Mouse (Mus musculus) hindbrain, embryonic 12.5 days (tissue): ENCODE data around the gene Ffar2. TPM values are rescaled to one million over a fixed set of nuclear protein-coding genes. Genes with fewer than 3 reads are reported as not detected.
"Not testable (repeated sequence)": the region's sequence is repeated elsewhere in the genome, so short reads cannot be mapped to it uniquely, and the experiment has no call there.

ENCODE experiments used
- ATAC-seq: fragments of 200-750 bp; cut with Nextera tagmentation; 2 replicates; pipeline ENCODE4 v1.8.0; 2017; ENCODE audit warnings: moderate TSS enrichment; ENCODE audit not compliant: low FRiP score
- H3K27ac ChIP-seq: fragments of 300-500 bp; sonication (generic); 2 replicates; pipeline ENCODE4 v1.5.1; 2016; ENCODE audit warnings: mild to moderate bottlenecking
- H3K27me3 ChIP-seq: fragments of 300-500 bp; sonication (generic); 2 replicates; pipeline ENCODE4 v1.6.1; 2016; ENCODE audit warnings: mild to moderate bottlenecking
- H3K36me3 ChIP-seq: fragments of 300-500 bp; sonication (generic); 2 replicates; pipeline ENCODE4 v1.6.1; 2016; ENCODE audit warnings: mild to moderate bottlenecking
- H3K4me1 ChIP-seq: fragments of 300-500 bp; sonication (generic); 2 replicates; pipeline ENCODE4 v1.6.1; 2016
- H3K4me2 ChIP-seq: fragments of 300-500 bp; sonication (generic); replicated peaks from 2 replicates; pipeline ENCODE4 v1.6.1; 2016; ENCODE audit warnings: mild to moderate bottlenecking
- H3K4me3 ChIP-seq: fragments of 300-500 bp; sonication (generic); 2 replicates; pipeline ENCODE4 v1.5.1; 2016; ENCODE audit warnings: mild to moderate bottlenecking
- H3K9ac ChIP-seq: fragments of 300-500 bp; sonication (generic); 2 replicates; pipeline ENCODE4 v1.6.1; 2016; ENCODE audit warnings: mild to moderate bottlenecking, moderate library complexity
- H3K9me3 ChIP-seq: fragments of 300-500 bp; sonication (generic); replicated peaks from 2 replicates; pipeline ENCODE4 v1.6.1; 2016; ENCODE audit warnings: mild to moderate bottlenecking
- WGBS: fragments of 180-500 bp; shearing (Covaris S2); methylation state at CpG from one replicate; pipeline ENCODE4 v1.1.7; 2016; 5-methylcytosine and 5-hydroxymethylcytosine counted together
- polyA plus RNA-seq: library from polyadenylated mRNA; unstranded; fragments of >200 nt; fragmentation: Nextera tagmentation; extraction: Ambion mirVana; gene quantifications from 2 replicates; pipeline ENCODE4 v1.2.1, GENCODE M21; 2016

The Ffar2 gene
- polyA plus RNA-seq, 1 experiment from 2014 or later: not detected

DNA sequence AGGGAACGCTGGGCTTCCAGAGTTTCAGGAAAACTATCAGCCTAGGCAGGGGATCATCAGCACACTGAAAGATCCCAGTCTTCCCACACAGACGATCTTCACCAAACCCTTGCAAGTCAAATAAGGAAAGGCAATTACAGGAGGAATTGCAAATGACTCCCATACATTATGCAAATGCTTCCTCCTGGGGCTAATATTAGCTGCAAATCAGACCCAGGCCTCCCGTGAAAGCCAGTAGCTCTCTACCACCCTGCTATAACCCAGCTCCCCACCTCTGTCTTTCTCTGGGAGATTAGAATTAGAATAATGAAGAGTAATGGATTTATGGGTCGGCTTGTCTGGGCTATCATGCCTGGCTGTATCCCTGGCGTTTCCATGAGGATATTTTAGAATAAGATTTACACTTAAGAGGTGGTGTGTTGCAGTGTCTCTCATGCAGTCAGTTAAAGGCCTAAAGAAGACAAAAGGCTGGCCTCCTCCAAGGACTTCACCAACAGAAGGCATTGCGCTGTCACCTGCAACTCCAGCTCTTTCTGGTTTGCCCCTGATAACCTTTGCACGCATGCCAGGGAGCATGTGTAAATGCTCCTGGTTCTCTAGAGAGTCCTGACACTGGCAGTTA, 21.2 kb upstream of the Ffar2 start:
- Histone ChIP-seq H3K4me1 (peaks cover 10% of the 10 kb centered on the region; the same call in 1 of the 2 replicates), H3K4me2 (no peak overlapping the region), H3K4me3 (no peak overlapping the region), H3K9me3 (no peaks in the 10 kb centered on the region), H3K36me3 (no peaks in the 10 kb centered on the region), H3K27me3 (no peaks in the 10 kb centered on the region), H3K9ac (no peak overlapping the region), H3K27ac (peak overlapping the region; percentile 72)
- ATAC-seq: 0 out of 2 replicates have a peak, but pooled peaks have one; percentile 50
- 37% methylated on average over 7 of the region's 7 CpGs for WGBS

DNA sequence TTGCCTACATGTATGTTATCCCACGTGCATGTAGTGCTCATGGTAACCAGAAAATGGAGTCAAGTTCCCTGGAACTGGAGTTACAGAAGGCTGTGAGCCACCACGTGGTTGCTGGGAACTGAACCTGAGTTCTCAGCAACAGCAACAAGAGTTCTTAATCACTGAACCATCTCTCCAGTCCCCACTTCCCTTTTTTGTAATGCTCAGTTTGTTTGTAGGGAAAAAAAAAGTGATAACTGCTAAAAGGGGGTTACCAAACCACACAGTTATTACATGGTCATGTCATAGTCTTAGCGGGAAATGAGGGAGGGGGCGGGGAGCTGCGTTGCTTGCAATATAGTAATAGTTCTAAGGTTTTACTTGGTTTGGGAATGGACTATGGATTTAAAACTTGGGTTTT, 18.5 kb upstream of the Ffar2 start:
- no peaks in the 10 kb centered on the region for H3K27me3 ChIP-seq
- H3K27ac ChIP-seq: no peak overlapping the region
- no peak overlapping the region for H3K9ac ChIP-seq
- H3K4me3 ChIP-seq: no peak overlapping the region
- H3K4me2 ChIP-seq: no peak overlapping the region
- ATAC-seq: no peak
- no peaks in the 10 kb centered on the region for H3K9me3 ChIP-seq
- WGBS: 85% methylated on average over 5 of the region's 5 CpGs
- H3K4me1 ChIP-seq: peaks cover 7% of the 10 kb centered on the region; the same call in 1 of the 2 replicates
- H3K36me3 ChIP-seq: no peaks in the 10 kb centered on the region

DNA sequence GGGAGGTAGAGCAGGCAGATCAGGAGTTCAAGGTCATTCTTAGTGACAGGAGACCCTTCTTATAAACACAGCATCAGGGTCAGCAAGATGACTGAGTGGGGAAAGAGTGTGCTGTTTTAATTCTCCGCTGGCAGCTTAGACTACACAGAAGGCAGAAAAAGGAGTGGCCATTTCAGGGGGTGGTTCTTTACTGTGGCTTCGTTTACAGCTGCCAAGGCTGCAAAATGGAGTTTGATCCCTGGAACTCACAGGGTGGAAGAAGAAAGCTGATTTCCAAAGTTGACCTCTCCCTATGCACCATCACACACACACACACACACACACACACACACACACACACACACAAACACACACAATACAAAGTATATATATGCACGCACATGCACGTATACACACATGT, 17.8 kb upstream of the Ffar2 start:
- Histone ChIP-seq H3K27ac (no peak overlapping the region), H3K27me3 (no peaks in the 10 kb centered on the region), H3K4me3 (no peak overlapping the region), H3K4me1 (peaks cover 7% of the 10 kb centered on the region; the same call in 1 of the 2 replicates), H3K4me2 (no peak overlapping the region), H3K36me3 (no peaks in the 10 kb centered on the region), H3K9me3 (no peaks in the 10 kb centered on the region), H3K9ac (no peak overlapping the region)
- 84% methylated on average over 4 of the region's 4 CpGs for WGBS
- no peak for ATAC-seq

DNA sequence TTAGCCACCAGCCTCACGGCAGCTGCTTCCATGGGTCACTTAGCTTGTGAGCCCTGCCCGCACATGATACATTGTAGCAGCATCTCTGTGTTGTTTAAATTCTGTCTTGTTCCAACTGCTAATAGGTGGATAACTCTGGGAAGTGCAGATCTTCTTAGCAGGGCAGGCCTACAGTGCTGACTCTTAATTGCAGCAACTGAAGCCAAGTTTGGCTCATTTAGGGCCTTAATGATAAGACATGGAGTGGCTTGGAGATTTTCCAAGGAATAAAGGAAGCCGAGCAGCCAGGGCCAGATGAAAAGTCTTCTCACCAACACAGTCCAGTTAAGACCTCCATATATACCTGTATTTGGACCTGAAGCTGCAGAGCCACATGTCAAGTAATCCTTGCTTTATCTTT, 16.7 kb upstream of the Ffar2 start:
- 91% methylated on average over 3 of the region's 3 CpGs for WGBS
- Histone ChIP-seq H3K9me3 (no peaks in the 10 kb centered on the region), H3K27me3 (no peaks in the 10 kb centered on the region), H3K4me3 (no peak overlapping the region), H3K9ac (no peak overlapping the region), H3K4me2 (no peak overlapping the region), H3K27ac (no peak overlapping the region), H3K4me1 (peaks cover 7% of the 10 kb centered on the region; the same call in 1 of the 2 replicates), H3K36me3 (no peaks in the 10 kb centered on the region)
- no peak for ATAC-seq

DNA sequence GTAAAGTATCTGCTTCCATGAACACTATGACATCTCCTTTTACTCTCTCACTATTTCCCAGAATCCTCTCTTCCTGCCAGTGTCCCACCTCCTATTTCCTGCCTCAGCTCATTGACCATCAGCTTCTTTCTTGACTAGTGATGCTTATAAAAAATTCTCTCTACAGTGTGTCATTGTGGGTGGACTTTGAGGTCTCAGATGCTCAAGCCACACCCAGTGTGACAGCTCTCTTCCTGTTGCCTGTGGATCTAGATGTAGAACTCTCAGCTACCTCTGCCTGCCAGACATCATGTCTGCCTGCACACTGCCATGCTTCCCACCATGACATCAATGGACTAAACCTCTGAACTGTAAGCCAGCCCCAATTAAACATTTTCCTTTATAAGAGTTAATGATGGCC, 13.7 kb upstream of the Ffar2 start:
- no peak overlapping the region for H3K4me2 ChIP-seq
- H3K36me3 ChIP-seq: no peaks in the 10 kb centered on the region
- no peak overlapping the region for H3K4me3 ChIP-seq
- H3K27ac ChIP-seq: no peak overlapping the region
- H3K4me1 ChIP-seq: no peaks in the 10 kb centered on the region
- H3K9me3 ChIP-seq: no peaks in the 10 kb centered on the region
- no peak for ATAC-seq
- H3K9ac ChIP-seq: no peak overlapping the region
- H3K27me3 ChIP-seq: no peaks in the 10 kb centered on the region

DNA sequence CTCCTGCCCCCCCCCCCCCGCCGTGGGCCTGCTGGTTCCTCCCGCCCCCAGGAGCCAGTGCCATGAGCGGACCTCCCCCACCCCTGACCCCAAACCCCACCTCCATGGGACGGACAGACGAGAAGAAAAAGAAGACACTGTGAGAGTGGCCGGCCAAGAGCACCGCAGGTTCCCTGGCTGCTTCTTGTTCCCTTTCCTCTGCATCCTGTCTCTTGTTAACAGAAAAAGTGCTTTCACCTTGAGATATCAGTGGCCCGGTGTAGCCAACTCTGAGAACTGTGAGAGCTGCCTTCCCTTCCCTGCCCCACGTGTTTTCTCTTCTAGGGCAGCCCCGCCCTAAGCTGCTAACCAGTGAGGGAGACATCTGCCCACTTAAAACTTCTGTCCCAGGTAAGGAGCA, 9.1 kb upstream of the Ffar2 start:
- H3K4me2 ChIP-seq, ATAC-seq, H3K4me3 ChIP-seq, H3K27ac ChIP-seq, H3K4me1 ChIP-seq, H3K36me3 ChIP-seq, H3K9ac ChIP-seq, H3K27me3 ChIP-seq, H3K9me3 ChIP-seq: not testable (repeated sequence)
- WGBS: 45% methylated on average over 7 of the region's 11 CpGs

DNA sequence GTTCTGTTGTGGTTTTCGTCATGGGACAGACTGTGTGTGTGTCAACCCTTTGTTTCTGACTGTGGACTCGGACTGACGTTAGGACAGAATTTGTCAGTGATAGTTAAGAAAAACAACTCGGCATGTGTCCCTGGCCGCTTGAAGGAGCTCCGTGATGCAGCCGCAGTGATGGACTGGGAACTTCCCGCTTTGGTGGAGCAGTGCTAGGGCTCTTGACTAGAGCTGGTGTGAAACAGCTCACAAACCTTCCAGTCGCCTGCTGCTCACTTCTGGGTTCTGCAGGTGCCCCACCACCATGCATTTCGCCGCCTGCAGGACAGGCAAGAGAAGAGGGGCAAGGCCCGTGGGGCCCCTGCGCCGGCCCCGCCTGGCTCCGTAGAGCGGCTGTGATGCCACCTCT, 8.7 kb upstream of the Ffar2 start:
- Histone ChIP-seq H3K27me3 (no peaks in the 10 kb centered on the region), H3K36me3 (no peaks in the 10 kb centered on the region), H3K9me3 (no peaks in the 10 kb centered on the region), H3K4me1 (no peaks in the 10 kb centered on the region), H3K4me2 (no peak overlapping the region), H3K27ac (no peak overlapping the region), H3K9ac (no peak overlapping the region), H3K4me3 (no peak overlapping the region)
- no peak for ATAC-seq
- WGBS: 72% methylated on average over 10 of the region's 17 CpGs

DNA sequence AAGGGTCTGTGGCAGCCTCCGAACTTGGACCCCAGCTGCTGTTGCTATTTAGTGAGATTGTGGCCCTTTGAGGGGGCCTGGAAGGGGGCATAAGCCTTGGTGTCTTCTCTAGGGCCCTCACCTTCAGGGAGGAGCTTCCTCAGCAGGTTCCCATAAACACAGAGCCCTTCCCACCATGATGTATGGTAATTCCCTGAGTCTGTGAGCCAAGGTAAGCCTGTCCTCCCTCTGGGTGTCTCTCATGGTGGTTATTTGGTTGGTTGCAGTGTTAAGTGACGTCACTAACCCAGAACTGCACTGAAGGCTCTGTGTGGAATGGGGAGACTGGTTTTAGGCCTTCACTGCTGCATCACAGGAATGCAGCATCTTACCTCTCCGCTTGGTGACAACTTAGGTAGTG, 5.9 kb upstream of the Ffar2 start:
- no peaks in the 10 kb centered on the region for H3K36me3 ChIP-seq
- H3K4me2 ChIP-seq: no peak overlapping the region
- no peaks in the 10 kb centered on the region for H3K9me3 ChIP-seq
- 68% methylated on average over 3 of the region's 3 CpGs for WGBS
- ATAC-seq: no peak
- no peak overlapping the region for H3K4me3 ChIP-seq
- no peak overlapping the region for H3K9ac ChIP-seq
- H3K4me1 ChIP-seq: no peaks in the 10 kb centered on the region
- no peak overlapping the region for H3K27ac ChIP-seq
- no peaks in the 10 kb centered on the region for H3K27me3 ChIP-seq

DNA sequence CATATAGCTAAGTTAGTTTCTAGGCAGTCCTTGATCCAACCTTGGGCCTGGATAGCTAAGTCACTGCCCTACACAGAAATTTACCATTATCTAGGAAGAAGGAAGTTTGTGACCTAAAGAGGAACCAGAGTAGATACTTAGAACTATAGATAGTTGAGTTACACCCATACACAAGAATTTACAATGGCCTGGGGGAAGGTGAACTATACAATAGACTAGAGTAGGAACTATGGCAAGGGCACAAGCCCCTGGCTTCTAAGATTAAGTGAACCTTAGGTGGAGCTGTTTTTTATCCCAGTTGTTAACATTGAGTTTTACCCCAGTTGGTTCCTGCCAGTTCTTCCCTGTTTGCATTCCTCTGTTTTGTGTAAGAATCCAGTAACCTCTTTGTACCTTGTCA, 5.3 kb upstream of the Ffar2 start:
- not testable (repeated sequence) for H3K4me2 ChIP-seq, H3K9ac ChIP-seq, H3K27me3 ChIP-seq, H3K9me3 ChIP-seq, ATAC-seq, H3K4me3 ChIP-seq, H3K4me1 ChIP-seq, H3K27ac ChIP-seq, H3K36me3 ChIP-seq

DNA sequence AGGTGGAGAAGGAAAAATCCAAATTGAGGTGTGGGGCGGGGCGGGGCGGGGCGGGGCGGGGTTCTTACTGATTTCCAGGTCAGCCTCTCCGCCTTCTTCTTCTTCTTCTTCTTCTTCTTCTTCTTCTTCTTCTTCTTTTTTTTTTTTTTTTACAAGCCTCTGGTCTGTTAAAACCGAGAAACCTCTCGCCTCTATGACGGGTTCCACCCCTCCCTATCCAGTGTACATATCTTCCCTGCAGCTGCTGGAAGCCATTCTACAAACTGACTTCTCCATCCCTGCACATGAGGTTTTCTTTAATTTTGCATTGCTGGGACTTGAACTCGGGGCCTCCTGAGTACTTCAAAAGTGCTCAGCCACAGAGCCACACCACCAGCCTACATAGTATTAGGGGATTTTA, 3.1 kb upstream of the Ffar2 start:
- WGBS: 87% methylated on average over 10 of the region's 10 CpGs

DNA sequence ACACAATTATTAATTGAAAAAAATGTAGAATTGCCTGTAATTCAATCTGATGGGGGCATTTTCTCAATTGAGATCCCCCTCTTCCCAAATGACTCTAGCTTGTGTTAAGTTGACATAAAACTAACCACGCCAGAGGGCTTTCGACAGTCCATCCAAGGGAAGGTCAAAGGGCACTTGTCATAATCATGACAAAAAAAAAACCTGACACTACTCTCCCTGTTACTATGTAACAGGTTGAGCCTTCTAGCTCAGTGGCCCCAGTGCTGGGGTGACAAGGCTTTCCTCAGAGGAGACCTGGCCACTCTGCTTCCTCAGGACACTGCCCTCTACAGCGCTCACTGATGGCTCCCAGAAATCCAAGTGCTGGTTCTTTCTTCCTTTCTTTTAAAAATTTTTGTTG, 731 bp upstream of the Ffar2 start:
- Histone ChIP-seq H3K27me3 (no peaks in the 10 kb centered on the region), H3K4me2 (no peak overlapping the region), H3K9me3 (no peaks in the 10 kb centered on the region), H3K4me3 (no peak overlapping the region), H3K36me3 (no peaks in the 10 kb centered on the region), H3K4me1 (no peaks in the 10 kb centered on the region), H3K9ac (no peak overlapping the region), H3K27ac (no peak overlapping the region)
- 85% methylated on average over 3 of the region's 3 CpGs for WGBS
- ATAC-seq: no peak

More for the DNA sequence above, 3.1 kb upstream of the Ffar2 start:
- no peaks in the 10 kb centered on the region for H3K9me3 ChIP-seq
- H3K4me3 ChIP-seq: no peak overlapping the region
- H3K36me3 ChIP-seq: no peaks in the 10 kb centered on the region
- no peak overlapping the region for H3K4me2 ChIP-seq
- no peaks in the 10 kb centered on the region for H3K27me3 ChIP-seq
- H3K27ac ChIP-seq: no peak overlapping the region
- no peak for ATAC-seq
- H3K4me1 ChIP-seq: no peaks in the 10 kb centered on the region
- no peak overlapping the region for H3K9ac ChIP-seq

DNA sequence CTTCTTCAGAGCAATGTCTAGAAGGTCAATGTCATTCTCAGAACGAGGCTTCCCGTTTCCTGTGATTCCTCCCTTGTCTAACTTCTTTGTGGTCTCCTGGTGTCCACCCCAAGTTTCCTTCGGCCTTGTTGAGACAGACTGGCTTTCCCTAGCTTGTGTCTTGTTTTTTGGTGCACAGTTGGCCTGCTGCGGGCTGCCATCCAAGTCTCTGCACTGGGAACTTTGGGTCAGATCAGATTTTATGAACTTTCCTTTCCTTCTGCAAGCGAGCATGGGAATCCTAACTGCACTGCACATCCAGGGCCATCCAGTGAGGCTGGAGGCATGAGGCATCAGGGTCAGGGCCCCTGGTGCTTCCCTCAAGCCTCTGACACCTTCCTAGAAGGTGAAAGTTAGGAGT, 2.0 kb downstream of the Ffar2 start:
- no peak overlapping the region for H3K4me2 ChIP-seq
- H3K4me1 ChIP-seq: no peaks in the 10 kb centered on the region
- H3K27me3 ChIP-seq: no peaks in the 10 kb centered on the region
- H3K4me3 ChIP-seq: no peak overlapping the region
- 67% methylated on average over 5 of the region's 5 CpGs for WGBS
- no peaks in the 10 kb centered on the region for H3K9me3 ChIP-seq
- H3K36me3 ChIP-seq: no peaks in the 10 kb centered on the region
- no peak overlapping the region for H3K27ac ChIP-seq
- no peak overlapping the region for H3K9ac ChIP-seq
- no peak for ATAC-seq

DNA sequence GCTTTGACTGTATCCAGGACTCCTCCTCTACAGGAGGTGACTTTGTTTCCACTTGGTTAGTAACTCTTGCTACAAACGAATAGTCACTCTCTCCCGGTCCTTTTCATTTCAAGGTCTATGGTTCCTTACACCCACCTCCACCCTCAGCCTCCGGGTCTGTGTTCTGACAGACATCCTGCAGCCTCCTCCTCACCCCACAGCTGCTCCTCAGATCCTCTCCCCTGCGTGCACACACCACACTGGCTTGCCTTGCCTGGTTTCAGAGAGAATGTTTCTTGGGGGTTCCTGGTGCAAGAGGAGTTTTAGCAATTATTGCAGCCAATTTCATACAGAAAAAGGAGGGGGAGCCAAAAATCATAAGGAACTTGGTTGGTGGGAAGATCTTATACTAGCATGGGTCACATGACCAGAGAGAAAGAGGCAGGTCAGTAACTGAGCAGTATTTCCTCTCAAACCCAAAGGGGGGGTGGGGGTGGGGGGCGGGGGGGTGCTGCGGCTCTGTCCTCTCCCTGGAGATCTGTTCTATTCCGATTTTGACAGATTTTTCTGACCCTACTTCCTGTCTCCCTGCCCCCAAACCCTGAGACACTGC, 2.6 kb downstream of the Ffar2 start:
- Histone ChIP-seq H3K4me1 (no peaks in the 10 kb centered on the region), H3K9me3 (no peaks in the 10 kb centered on the region), H3K27me3 (no peaks in the 10 kb centered on the region), H3K9ac (no peak overlapping the region), H3K36me3 (no peaks in the 10 kb centered on the region), H3K4me2 (no peak overlapping the region), H3K27ac (no peak overlapping the region), H3K4me3 (no peak overlapping the region)
- ATAC-seq: no peak
- 69% methylated on average over 7 of the region's 7 CpGs for whole genome bisulfite sequencing
